Mouse (Mus musculus): Measurements from ENCODE around the gene Plcl2. TPM values are rescaled to one million over a fixed set of nuclear protein-coding genes. Genes with fewer than 3 reads are reported as not detected.

Plcl2 gene
- polyA plus RNA-seq, 1 experiment from 2014 or later = 2.7 TPM

- ATAC-seq (ENCODE audit: insufficient read depth, low FRiP score) = no peak
- no peaks in the 10 kb centered on the region for H3K9me3 ChIP-seq (replicated peaks; ENCODE audit: control insufficient read depth, low read length)
- no peaks in the 10 kb centered on the region for H3K36me3 ChIP-seq (ENCODE audit: control insufficient read depth, insufficient read depth, low read length)
- no peak overlapping the region for H3K4me3 ChIP-seq (replicated peaks; ENCODE audit: low read length)
- no peak overlapping the region for H3K9ac ChIP-seq (ENCODE audit: low read length)
- no peak overlapping the region for H3K27ac ChIP-seq (ENCODE audit: low read length)
- H3K4me2 ChIP-seq (ENCODE audit: low read depth, low read length) = no peak overlapping the region
- WGBS = 87% methylated on average over 2 of the region's 2 CpGs
- H3K27me3 ChIP-seq (ENCODE audit: control insufficient read depth, insufficient read depth, low read length) = no peaks in the 10 kb centered on the region
- no peaks in the 10 kb centered on the region for H3K4me1 ChIP-seq (ENCODE audit: control insufficient read depth, insufficient read depth, low read length)
Measured at GRCm38 (mm10) chr17:50724376-50724775, 215.2 kb downstream of the Plcl2 start.

DNA sequence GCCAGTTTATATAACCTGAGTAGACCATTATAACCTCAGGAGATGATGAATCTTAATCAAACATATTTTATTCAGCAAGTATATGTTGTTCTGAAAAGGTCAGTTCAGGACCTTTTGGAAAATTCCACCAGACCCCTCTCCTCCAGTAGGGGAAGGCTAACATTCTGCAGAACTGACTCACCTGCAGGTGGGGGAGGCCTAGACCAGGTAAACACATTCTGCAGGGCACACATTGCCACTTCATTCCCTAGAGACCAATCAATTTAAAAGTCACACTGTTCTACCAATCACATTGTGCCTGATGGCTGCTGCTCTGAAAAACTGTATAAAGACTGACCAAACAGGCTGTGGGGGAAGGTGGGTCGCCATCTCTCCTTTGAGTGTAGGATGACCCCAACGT is 217.1 kb downstream of the Plcl2 start:
- Histone ChIP-seq H3K9me3 (replicated peaks; ENCODE audit: control insufficient read depth, low read length) (no peaks in the 10 kb centered on the region), H3K27ac (ENCODE audit: low read length) (no peak overlapping the region), H3K4me2 (ENCODE audit: low read depth, low read length) (no peak overlapping the region), H3K4me1 (ENCODE audit: control insufficient read depth, insufficient read depth, low read length) (no peaks in the 10 kb centered on the region), H3K36me3 (ENCODE audit: control insufficient read depth, insufficient read depth, low read length) (no peaks in the 10 kb centered on the region), H3K4me3 (replicated peaks; ENCODE audit: low read length) (no peak overlapping the region), H3K27me3 (ENCODE audit: control insufficient read depth, insufficient read depth, low read length) (no peaks in the 10 kb centered on the region), H3K9ac (ENCODE audit: low read length) (no peak overlapping the region)
- 66% methylated on average over 2 of the region's 2 CpGs for WGBS
- ATAC-seq (ENCODE audit: insufficient read depth, low FRiP score) = peak; percentile 50; the same call in 1 of the 2 replicates

DNA sequence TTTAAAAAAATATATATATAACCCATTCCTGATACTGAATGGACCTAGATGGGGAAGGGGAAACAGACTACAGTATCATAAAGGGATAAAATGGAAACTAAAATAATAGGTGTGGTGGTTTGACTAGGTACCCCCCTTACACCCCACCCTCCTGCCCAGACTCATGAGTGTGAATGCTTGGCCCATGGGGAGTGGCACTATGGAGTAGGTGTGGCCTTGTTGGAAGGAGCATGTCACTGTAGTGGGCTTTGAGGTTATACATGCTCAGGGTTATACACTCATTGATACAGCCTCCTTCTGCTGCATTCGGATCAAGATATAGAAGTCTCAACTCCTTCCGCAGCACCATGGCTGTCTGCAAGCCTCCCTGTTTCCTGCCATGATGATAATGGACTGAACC is 219.8 kb downstream of the Plcl2 start:
- Histone ChIP-seq H3K27ac (ENCODE audit: low read length) (no peak overlapping the region), H3K36me3 (ENCODE audit: control insufficient read depth, insufficient read depth, low read length) (no peaks in the 10 kb centered on the region), H3K9ac (ENCODE audit: low read length) (no peak overlapping the region), H3K4me3 (replicated peaks; ENCODE audit: low read length) (no peak overlapping the region), H3K27me3 (ENCODE audit: control insufficient read depth, insufficient read depth, low read length) (no peaks in the 10 kb centered on the region), H3K9me3 (replicated peaks; ENCODE audit: control insufficient read depth, low read length) (no peaks in the 10 kb centered on the region), H3K4me1 (ENCODE audit: control insufficient read depth, insufficient read depth, low read length) (no peaks in the 10 kb centered on the region), H3K4me2 (ENCODE audit: low read depth, low read length) (no peak overlapping the region)
- no peak for ATAC-seq (ENCODE audit: insufficient read depth, low FRiP score)
- WGBS = 91% methylated on average over 2 of the region's 2 CpGs

DNA sequence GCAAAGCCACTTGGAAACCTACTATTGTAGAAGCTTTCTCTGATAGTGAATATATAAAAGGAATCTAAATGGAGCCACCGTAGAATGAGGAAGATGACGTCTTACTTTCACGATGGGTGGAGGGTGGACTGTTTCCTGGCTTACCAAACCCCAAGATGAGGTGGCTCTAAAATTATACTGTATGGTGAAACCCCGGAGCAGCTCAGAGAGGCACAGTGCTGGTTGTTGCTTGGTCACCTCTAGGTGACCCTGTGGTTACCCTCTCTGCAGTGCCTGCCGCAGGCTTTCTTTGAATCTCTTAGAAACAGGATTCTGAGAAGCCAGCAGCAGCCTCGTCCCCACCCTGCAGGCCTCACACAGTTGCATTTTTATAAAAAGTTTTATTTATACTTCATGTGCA is 220.4 kb downstream of the Plcl2 start:
- WGBS = 86% methylated on average over 6 of the region's 6 CpGs
- ATAC-seq (ENCODE audit: insufficient read depth, low FRiP score) = no peak
- H3K4me2 ChIP-seq (ENCODE audit: low read depth, low read length) = no peak overlapping the region

DNA sequence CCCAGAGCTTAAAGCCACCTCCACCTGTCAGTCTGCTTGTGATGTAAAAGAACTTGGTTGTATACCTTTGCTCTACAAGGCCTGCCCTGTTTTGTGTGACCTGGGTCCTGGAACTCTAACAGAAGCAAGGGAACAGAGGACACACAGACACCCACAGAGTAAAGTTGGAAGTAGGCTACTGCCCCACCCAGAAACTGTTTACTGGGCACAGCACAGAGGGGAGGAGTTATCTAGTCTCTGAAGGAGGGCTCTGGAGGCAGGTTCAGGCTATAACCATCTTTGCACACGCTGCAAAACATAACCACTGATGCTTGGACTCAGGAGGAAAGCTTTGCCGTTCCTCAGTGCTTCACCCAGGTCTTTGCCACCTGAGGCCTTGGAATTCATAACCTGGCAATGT is 221.7 kb downstream of the Plcl2 start:
- ATAC-seq (ENCODE audit: insufficient read depth, low FRiP score) = no peak

More for the DNA sequence above, 220.4 kb downstream of the Plcl2 start:
- Histone ChIP-seq H3K27me3 (ENCODE audit: control insufficient read depth, insufficient read depth, low read length) (no peaks in the 10 kb centered on the region), H3K27ac (ENCODE audit: low read length) (no peak overlapping the region), H3K4me3 (replicated peaks; ENCODE audit: low read length) (no peak overlapping the region), H3K9ac (ENCODE audit: low read length) (no peak overlapping the region), H3K36me3 (ENCODE audit: control insufficient read depth, insufficient read depth, low read length) (no peaks in the 10 kb centered on the region), H3K4me1 (ENCODE audit: control insufficient read depth, insufficient read depth, low read length) (no peaks in the 10 kb centered on the region), H3K9me3 (replicated peaks; ENCODE audit: control insufficient read depth, low read length) (no peaks in the 10 kb centered on the region)

DNA sequence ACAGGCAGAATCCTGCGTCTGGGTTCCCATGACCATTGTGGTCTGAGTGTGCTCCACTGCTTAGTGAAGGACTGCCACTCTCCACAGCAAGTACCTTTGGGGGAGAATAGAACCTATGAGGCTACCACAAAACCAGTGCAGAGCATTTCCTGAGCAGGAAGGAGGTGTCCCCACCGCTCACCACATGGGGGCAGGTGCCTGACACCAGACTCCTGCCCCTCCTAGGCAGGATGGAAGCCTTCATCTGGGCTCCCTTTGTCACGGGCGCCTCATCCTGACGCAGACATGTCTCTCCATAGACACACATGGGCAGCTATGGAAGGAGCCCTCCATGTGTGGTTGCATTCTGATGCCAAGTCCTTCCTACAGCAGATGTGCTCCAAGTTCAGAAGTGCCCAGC is 222.7 kb downstream of the Plcl2 start:
- Histone ChIP-seq H3K9me3 (replicated peaks; ENCODE audit: control insufficient read depth, low read length) (no peaks in the 10 kb centered on the region), H3K36me3 (ENCODE audit: control insufficient read depth, insufficient read depth, low read length) (no peaks in the 10 kb centered on the region), H3K4me2 (ENCODE audit: low read depth, low read length) (no peak overlapping the region), H3K27me3 (ENCODE audit: control insufficient read depth, insufficient read depth, low read length) (no peaks in the 10 kb centered on the region), H3K4me1 (ENCODE audit: control insufficient read depth, insufficient read depth, low read length) (peaks cover 10% of the 10 kb centered on the region; the same call in 1 of the 2 replicates), H3K27ac (ENCODE audit: low read length) (no peak overlapping the region), H3K4me3 (replicated peaks; ENCODE audit: low read length) (no peak overlapping the region), H3K9ac (ENCODE audit: low read length) (no peak overlapping the region)
- WGBS = 90% methylated on average over 5 of the region's 5 CpGs
- no peak for ATAC-seq (ENCODE audit: insufficient read depth, low FRiP score)

More for the DNA sequence above, 221.7 kb downstream of the Plcl2 start:
- Histone ChIP-seq H3K9ac (ENCODE audit: low read length) (no peak overlapping the region), H3K4me1 (ENCODE audit: control insufficient read depth, insufficient read depth, low read length) (peaks cover 6% of the 10 kb centered on the region; the same call in 1 of the 2 replicates), H3K27me3 (ENCODE audit: control insufficient read depth, insufficient read depth, low read length) (no peaks in the 10 kb centered on the region), H3K4me2 (ENCODE audit: low read depth, low read length) (no peak overlapping the region), H3K36me3 (ENCODE audit: control insufficient read depth, insufficient read depth, low read length) (no peaks in the 10 kb centered on the region), H3K27ac (ENCODE audit: low read length) (no peak overlapping the region), H3K4me3 (replicated peaks; ENCODE audit: low read length) (no peak overlapping the region), H3K9me3 (replicated peaks; ENCODE audit: control insufficient read depth, low read length) (no peaks in the 10 kb centered on the region)
- 81% methylated on average over 2 of the region's 2 CpGs for WGBS

- Histone ChIP-seq H3K4me2 (ENCODE audit: low read depth, low read length) (no peak overlapping the region), H3K9me3 (replicated peaks; ENCODE audit: control insufficient read depth, low read length) (no peaks in the 10 kb centered on the region), H3K27me3 (ENCODE audit: control insufficient read depth, insufficient read depth, low read length) (no peaks in the 10 kb centered on the region), H3K36me3 (ENCODE audit: control insufficient read depth, insufficient read depth, low read length) (no peaks in the 10 kb centered on the region), H3K9ac (ENCODE audit: low read length) (no peak overlapping the region), H3K4me1 (ENCODE audit: control insufficient read depth, insufficient read depth, low read length) (peaks cover 10% of the 10 kb centered on the region; the same call in 1 of the 2 replicates), H3K4me3 (replicated peaks; ENCODE audit: low read length) (no peak overlapping the region), H3K27ac (ENCODE audit: low read length) (no peak overlapping the region)
- no peak for ATAC-seq (ENCODE audit: insufficient read depth, low FRiP score)
- 88% methylated on average over 7 of the region's 7 CpGs for WGBS
Measured at GRCm38 (mm10) chr17:50733390-50733789, 224.2 kb downstream of the Plcl2 start.

DNA sequence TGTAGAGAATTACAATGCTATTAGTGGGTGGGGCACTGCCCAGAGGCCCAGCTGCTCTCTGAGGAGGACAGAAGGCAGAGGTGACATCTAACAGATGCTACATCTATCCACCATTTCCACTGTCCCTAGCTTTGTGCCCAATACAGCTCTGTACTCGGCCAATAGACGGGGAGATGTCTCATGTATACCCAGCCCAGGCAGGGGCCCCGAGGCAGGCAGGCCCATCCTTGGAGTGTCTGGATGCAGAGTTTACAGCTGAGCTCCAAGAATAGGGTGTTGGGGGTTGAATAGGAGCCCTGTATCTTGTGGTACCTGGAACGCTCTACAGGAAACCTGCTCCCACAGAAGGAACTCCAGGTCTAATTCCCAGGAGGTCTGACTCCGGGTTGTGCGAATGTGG is 225.6 kb downstream of the Plcl2 start:
- H3K27ac ChIP-seq (ENCODE audit: low read length) = no peak overlapping the region
- WGBS = 90% methylated on average over 6 of the region's 6 CpGs
- peaks cover 10% of the 10 kb centered on the region; the same call in 1 of the 2 replicates for H3K4me1 ChIP-seq (ENCODE audit: control insufficient read depth, insufficient read depth, low read length)
- no peak overlapping the region for H3K4me3 ChIP-seq (replicated peaks; ENCODE audit: low read length)
- ATAC-seq (ENCODE audit: insufficient read depth, low FRiP score) = no peak
- H3K27me3 ChIP-seq (ENCODE audit: control insufficient read depth, insufficient read depth, low read length) = no peaks in the 10 kb centered on the region
- H3K36me3 ChIP-seq (ENCODE audit: control insufficient read depth, insufficient read depth, low read length) = no peaks in the 10 kb centered on the region
- no peak overlapping the region for H3K4me2 ChIP-seq (ENCODE audit: low read depth, low read length)
- H3K9ac ChIP-seq (ENCODE audit: low read length) = no peak overlapping the region
- no peaks in the 10 kb centered on the region for H3K9me3 ChIP-seq (replicated peaks; ENCODE audit: control insufficient read depth, low read length)

GRCm38 (mm10) chr17:50735382-50735954 is 226.3 kb downstream of the Plcl2 start:
- Histone ChIP-seq H3K4me2 (ENCODE audit: low read depth, low read length) (no peak overlapping the region), H3K27ac (ENCODE audit: low read length) (0 out of 2 replicates have a peak overlapping the region, but pooled peaks have one; percentile 11), H3K9me3 (replicated peaks; ENCODE audit: control insufficient read depth, low read length) (no peaks in the 10 kb centered on the region), H3K4me1 (ENCODE audit: control insufficient read depth, insufficient read depth, low read length) (peaks cover 10% of the 10 kb centered on the region; the same call in 1 of the 2 replicates), H3K4me3 (replicated peaks; ENCODE audit: low read length) (no peak overlapping the region), H3K27me3 (ENCODE audit: control insufficient read depth, insufficient read depth, low read length) (no peaks in the 10 kb centered on the region), H3K9ac (ENCODE audit: low read length) (no peak overlapping the region), H3K36me3 (ENCODE audit: control insufficient read depth, insufficient read depth, low read length) (no peaks in the 10 kb centered on the region)
- ATAC-seq (ENCODE audit: insufficient read depth, low FRiP score) = no peak
- WGBS = 80% methylated on average over 4 of the region's 4 CpGs
